Mouse (Mus musculus): ENCODE measurements around the gene Cd19.
"Not testable (repeated sequence)": the region's sequence is repeated elsewhere in the genome, so short reads cannot be mapped to it uniquely, and the experiment has no call there.

Cd19 gene

GRCm38 (mm10) chr7:126434726-126435125 lies 20.0 kb upstream of the Cd19 start:
- DNase-seq (ENCODE audit: low spot score) = no peak

GRCm38 (mm10) chr7:126430167-126430566 lies 15.5 kb upstream of the Cd19 start:
- no peak for DNase-seq (ENCODE audit: low spot score)

DNA sequence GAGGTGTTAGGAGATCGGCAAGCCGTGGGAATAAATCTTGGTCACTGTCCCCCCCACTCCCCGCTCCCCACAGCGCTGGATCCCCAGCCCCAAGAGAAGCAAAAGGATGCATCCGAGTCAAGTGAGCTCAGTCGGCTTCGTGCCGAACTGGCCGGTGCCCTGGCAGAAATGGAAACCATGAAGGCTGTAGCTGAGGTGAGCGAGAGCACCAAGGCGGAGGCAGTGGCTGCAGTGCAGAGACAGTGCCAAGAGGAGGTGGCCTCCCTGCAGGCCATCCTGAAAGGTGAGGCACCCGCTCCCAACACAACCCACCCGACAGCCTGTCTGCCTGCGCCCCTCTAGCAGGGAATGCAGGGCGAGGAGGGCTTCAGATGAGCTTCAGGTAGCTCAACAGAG lies 14.8 kb upstream of the Cd19 start:
- no peak for DNase-seq (ENCODE audit: low spot score)

GRCm38 (mm10) chr7:126428631-126429502 lies 14.2 kb upstream of the Cd19 start, which contains the start of gene Rabep2:
Gene Rabep2 (plus strand): TSS chr7:126428759.
- DNase-seq (ENCODE audit: low spot score) = peak; percentile 98

GRCm38 (mm10) chr7:126428154-126428553 lies 13.5 kb upstream of the Cd19 start:
- no peak for DNase-seq (ENCODE audit: low spot score)

DNA sequence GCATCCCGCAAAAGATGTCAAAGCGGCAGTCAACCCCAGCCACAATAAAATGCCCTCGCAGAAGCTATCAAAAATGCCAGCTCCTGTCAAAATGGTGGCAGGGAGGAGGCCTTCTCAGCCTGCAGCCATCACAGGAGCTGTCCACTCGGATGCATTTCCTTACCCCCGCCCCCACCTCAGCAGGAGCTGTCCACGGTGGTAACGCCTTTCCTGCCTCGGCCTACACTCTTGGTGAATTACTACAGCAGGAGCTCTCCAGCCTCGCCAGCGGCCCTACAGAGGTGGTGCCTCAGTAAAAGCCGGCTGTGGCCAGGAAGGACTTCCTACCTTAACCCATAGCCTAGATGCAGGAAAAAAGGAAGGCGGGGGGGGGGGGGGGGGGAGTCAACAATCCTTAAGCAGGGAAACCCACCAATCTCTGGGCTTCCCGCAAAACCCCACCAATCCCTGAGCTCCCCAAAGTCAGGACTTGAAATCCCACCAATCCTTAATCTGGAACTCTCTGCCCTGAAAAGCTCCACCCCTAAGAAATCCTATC lies 12.7 kb upstream of the Cd19 start:
- no peak for DNase-seq (ENCODE audit: low spot score)

GRCm38 (mm10) chr7:126424161-126424560 lies 9.5 kb upstream of the Cd19 start:
- DNase-seq (ENCODE audit: low spot score) = no peak

DNA sequence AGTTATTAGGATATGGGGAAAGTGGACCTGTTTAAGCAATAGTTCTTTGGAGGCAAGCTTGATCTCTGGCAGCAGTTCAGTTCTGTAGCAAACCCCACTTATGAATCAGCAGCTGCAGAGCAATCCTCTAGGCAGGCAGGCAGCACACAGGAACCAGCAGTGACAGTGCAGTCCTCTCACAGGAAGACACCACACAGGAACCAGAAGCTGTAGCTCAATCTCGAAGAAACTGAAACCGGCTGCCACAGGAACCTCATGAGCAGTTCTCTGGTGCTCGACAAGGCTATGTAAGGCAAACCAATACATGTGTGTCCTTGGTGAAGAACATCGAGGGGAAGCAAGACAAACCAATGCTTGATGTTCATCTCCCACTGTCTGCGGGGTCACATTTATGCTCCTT lies 7.1 kb upstream of the Cd19 start:
- no peak for DNase-seq (ENCODE audit: low spot score)

GRCm38 (mm10) chr7:126418496-126418895 lies 3.8 kb upstream of the Cd19 start:
- DNase-seq (ENCODE audit: low spot score) = no peak

DNA sequence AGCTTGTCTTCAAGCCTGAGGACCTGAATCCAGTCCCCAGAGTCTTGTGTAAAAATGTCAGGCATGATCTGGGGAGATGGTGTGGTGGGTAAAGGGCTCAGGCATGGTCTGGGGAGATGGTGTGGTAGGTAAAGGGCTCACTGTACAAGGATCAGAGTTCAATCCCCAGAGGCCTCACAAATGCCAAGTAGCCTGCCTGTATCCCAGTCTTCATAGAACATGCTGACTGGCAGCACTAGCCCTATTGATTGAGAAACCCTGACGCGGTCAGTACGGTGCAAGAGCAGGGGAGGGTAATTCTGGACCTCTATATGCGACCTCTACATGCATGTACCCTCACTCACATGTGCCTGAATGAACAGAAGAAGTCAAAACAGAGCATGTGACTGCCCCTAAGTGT lies 2.9 kb upstream of the Cd19 start:
- no peak for DNase-seq (ENCODE audit: low spot score)

GRCm38 (mm10) chr7:126417045-126417444 lies 2.4 kb upstream of the Cd19 start:
- DNase-seq (ENCODE audit: low spot score) = no peak

DNA sequence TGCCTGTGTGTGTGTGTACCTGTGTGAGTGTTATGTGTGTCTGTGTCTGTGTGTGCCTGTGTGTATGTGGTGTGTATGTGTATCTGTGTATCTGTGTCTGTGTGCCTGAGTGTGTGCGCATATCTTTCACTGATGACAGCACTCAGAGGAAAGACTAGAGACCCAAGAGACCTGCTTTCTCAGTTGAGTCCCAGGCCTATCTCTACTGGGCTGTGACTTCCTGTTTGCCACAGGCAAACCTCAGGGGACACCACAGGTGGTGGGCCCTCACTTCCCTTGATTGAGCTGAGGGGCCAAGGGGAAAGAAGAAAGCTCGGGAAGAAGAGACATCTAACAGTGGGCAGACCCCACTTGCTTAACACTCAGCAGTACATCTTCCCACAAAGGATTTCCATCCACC lies 1.9 kb upstream of the Cd19 start:
- no peak for DNase-seq (ENCODE audit: low spot score)

- no peak for DNase-seq (ENCODE audit: low spot score)
Observed at GRCm38 (mm10) chr7:126411061-126411460, 3.6 kb downstream of the Cd19 start.

DNA sequence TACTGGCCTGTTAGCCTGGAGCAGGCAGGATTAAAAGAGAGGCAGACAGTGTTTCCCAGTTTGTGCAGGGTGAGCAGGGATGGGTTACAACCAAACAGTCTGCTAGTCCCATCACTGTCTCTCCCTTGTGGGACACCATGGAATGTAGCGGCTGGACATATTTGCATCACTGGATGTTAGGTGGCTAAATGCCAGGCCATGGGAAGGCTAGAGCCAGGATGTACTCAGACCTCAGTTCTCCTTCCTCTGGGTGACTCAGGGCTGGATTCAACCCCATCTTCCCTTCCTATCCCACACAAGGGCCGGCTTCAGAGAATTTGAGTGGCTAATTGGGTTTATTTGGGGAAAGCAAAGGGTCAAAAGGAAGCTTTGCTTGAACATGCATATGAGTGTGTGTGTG lies 6.0 kb downstream of the Cd19 start:
- no peak for DNase-seq (ENCODE audit: low spot score)

DNA sequence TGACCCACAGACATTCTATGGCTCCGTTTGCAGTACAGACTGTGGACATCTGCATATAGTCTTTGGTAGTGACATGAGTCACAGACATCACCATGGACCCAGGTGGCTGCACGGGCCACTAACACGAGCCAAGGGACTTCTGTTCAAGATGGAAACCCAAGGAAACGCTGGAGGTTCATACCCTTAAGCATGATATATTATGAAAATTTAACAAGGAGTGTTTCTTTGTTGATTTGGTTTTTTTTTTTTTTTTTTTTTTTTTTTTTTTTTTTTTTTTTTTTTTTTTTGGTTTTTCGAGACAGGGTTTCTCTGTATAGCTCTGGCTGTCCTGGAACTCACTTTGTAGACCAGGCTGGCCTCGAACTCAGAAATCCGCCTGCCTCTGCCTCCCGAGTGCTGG lies 12.2 kb downstream of the Cd19 start:
- DNase-seq (ENCODE audit: low spot score) = not testable (repeated sequence)

GRCm38 (mm10) chr7:126399548-126399947 lies 15.1 kb downstream of the Cd19 start:
- DNase-seq (ENCODE audit: low spot score) = peak; percentile 84

- no peak for DNase-seq (ENCODE audit: low spot score)
Observed at GRCm38 (mm10) chr7:126397822-126398221, 16.9 kb downstream of the Cd19 start.

- DNase-seq (ENCODE audit: low spot score) = no peak
Observed at GRCm38 (mm10) chr7:126397221-126397620, 17.5 kb downstream of the Cd19 start.

- DNase-seq (ENCODE audit: low spot score) = peak; percentile 90
Observed at GRCm38 (mm10) chr7:126396298-126397119, 18.2 kb downstream of the Cd19 start, which contains the start of gene Nfatc2ip. Gene Nfatc2ip (minus strand): TSS chr7:126396737.

DNA sequence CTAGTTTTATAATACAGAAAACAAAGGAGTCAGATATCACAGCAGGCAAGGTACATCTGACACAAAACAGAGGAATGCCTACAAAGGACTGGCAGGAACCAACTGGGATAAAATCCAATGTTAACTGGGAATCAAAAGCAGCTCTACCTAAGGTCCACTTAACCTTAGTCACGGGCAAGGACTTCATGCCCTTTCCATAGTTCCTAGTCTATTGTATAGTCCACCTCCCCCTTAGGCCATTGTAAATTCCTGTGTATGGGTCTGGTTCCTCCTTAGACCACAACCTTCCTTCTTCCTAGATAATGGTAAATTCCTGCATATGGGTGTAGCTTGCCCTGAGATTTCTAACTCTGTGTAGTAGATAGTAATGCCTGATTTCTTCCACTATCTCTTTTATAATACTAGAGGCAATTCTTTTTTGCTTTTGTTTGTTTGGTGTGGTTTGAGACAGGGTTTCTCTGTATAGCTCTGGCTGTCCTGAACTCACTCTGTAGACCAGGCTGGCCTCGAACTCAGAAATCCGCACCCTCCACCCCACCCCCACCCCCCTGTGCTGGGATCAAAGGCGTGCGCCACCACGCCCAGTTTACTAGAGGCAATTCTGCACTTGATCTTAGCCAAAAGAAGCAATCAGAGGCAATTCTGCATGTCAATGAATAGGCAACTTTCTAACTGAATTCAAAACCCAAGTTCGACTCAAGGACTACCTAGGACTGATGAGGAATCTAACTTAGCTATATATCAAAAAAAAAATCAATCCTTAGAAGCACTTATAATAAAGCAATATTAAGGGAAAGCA lies 22.4 kb downstream of the Cd19 start:
- not testable (repeated sequence) for DNase-seq (ENCODE audit: low spot score)

- no peak for DNase-seq (ENCODE audit: low spot score)
Observed at GRCm38 (mm10) chr7:126388185-126388584, 26.5 kb downstream of the Cd19 start.

DNA sequence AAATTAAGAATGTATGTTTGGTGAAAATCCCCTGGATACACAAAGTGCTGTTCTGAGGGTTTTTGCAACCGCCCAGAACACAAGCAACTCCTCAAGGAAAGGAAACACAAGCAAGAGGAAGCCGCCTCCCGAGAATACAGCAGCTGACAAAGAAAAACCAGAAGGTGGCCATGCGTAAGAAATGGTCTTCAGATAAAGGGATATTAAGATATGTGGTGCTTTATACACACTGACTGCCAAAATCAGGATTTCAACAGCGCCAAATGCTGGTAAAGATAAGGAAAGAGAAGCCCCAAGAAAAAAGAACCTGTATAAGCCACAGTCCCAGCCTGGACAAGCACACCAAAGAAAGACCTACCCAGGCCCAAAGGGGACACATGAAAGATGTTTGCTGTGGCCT lies 31.1 kb downstream of the Cd19 start:
- DNase-seq (ENCODE audit: low spot score) = no peak
